Mouse (Mus musculus) frontal cortex, postnatal 14 days (tissue): ENCODE results near the gene Cep131.
A peak's percentile ranks its signal among the peaks of the same experiment; 100 is the strongest.

Experiments
- DNase-seq, 2 experiments: peaks; one replicate each; pipeline ENCODE4 v3.0.0; 2022; ENCODE audit warnings: low spot score in 2 of 2

Cep131 gene

DNA sequence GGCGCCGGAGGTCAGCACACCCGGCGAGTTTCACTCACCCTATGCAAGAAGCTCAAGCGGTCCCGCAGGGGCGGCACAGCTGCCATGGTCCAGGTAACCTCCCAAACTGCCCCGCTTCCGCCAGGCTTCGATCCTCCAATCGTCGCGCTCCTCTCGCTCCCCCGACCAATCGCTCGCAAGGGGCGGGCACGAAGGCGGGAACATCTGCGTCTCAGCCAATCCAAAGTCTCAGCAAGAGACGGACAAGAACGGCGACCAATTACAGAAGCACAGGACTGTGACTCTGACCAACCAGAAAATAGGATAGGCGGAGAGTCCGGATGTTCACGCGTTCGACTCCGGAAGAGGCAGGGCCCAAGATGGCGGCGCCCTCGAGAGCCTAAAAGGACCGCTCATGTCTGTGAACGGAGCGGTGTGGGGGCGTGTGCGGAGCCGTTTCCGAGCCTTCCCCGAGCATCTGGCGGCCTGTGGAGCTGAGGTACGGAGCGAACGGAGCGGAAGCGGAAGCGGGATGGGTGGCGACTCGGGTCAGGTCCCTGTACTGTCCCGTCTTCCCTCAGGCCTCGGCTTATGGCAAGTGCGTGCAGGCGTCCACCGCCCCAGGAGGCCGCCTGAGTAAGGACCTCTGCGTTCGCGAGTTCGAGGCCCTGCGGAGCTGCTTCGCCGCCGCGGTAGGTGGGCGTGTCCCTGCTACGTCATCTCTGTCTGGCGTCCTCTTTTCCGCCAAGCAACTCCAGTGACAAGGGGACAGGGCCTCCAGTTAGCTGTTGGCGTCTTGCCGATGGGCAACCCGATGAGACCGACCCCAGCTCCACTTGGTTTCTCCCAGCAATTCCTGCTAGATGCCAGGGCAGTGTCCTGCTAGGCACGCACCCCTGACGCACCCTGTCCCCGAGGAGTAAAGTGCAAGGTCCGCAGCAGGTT, 12.2 kb upstream of the Cep131 start, which contains the start of the genes Tepsin and Ndufaf8:
Gene Tepsin (minus strand): TSS at position 144 of the 924 bp plus-strand sequence.
Gene Ndufaf8 (plus strand): TSS at position 341 of the 924 bp plus-strand sequence.
- peak; percentile 99 to 100 for DNase-seq

DNA sequence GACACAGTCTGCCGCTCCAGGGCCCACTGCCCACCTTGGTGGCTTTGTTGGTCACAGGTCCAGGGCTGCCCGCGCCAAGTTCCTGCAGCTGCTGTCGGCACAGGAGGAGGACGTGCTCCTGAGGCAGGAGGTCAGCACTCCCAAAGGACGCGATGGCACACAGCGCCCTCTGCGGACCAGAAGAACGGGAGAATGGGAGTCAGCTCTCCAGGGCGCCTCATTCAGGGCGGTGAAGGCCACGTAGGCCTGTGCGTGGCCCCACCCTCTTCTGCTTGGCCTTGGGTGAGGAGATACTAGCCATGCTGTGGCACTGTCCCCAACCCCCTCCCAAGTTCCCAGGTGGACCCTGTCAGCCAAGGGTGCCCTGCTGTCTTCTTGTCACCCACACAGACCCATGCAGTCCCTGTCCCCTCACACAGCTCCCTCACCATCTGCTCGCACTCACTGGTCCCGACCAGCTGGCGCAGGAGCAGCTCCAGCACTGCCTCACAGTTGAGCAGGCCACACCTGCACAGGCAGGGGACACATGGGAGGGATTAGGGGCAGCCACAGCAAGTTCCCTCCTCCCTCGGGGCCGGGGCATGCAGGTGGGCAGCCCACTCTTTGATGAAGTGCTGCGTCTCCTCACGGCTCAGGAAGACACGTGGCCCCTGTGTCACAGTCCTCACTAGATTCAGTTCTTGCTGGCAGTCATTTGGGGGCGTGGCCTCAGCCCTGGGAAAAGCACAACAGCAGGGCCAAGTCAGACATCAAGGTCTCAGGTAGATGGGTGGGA, 6.4 kb upstream of the Cep131 start:
- DNase-seq: no peak

- no peak for DNase-seq
These were observed 4.0 kb upstream of the Cep131 start for GRCm38 (mm10) chr11:120090661-120091060.

DNA sequence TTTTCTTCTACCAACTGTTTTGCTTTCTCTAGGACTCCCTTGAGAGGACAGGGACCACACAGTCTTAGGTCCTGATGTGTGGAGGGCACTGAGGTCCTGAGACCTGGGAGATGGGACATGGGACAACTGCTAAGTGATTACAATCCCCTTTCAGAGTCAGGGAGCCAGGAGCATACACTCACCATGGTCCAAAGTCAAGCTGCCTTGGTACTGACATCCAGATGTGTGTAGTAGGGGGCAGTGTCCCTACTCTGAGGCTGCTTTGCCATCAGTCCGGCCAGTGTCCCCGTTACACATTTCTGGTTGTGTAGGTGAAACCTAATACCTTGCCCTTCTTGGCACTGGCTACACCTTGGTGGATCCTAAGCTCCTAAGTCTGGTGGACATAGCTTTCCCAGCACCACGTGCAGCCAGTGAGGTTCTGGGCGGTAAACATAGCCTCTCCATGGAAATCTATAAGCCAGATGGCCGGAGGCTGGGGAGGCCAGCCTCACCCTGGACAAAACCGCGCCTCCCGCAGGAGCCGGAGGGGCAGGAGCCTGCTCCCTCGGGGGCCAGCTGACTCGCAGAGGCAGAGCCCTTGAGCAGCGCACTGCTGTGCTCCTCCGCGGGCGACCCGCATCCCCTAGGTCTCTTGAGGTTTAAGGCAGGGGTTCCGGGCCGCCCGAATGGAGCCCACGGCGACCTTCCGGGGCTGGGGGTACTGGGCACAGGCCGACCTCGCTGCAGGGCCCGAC, 568 bp downstream of the Cep131 start:
- DNase-seq: peak in 1 of 2 experiments; percentile 20

DNA sequence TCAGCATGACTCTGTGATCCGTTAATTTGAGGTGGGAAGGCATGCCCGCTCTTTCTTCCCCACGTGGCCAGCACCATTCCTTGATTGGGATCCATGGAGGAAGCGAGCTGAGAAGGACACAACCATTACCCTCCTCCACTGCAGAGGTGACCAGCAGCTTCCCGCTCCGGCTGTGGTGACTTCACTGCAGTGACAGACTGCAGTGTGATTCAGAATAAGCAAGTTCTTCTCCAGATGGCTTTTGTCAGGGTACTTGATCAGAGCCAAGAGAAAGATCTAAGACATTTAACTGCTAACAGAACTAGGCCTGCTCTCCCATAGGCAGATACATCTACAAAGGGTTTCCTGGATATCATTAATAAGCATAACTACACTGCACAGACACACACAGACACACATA, 6.3 kb downstream of the Cep131 start:
- DNase-seq: no peak

- no peak for DNase-seq
These were observed 10.4 kb downstream of the Cep131 start for GRCm38 (mm10) chr11:120076191-120076590.

DNA sequence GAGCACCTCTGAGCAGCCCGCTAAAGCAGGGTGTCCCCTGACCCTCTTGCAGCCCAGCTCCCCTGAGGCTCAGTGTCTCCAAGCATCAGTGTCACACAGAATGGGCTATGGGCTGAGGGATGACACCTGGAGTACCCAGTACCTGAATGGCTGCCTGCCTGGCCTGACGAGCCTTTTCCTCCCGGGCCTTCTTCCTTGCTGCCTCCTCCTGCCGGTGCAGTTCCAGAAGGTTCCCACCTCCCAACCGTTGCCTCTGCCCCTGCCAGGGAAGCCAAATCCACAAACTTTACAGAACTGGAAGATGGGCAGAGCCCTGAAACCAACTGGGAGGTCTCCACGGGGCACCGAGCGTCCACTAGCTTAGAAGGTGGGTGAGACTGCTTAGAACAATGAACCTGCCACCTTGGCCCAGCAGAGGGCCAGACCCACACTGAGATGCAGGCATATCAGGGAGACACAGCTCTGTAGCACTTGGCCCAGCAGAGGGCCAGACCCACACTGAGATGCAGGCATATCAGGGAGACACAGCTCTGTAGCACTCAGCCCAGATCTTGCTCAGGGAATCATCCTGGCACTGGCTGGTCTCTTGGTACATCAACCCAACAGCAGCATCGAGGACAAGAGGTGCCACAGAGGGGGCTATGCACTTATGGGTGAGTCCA, 13.5 kb downstream of the Cep131 start:
- no peak for DNase-seq

GRCm38 (mm10) chr11:120071731-120072320, 14.8 kb downstream of the Cep131 start:
- DNase-seq: no peak

DNA sequence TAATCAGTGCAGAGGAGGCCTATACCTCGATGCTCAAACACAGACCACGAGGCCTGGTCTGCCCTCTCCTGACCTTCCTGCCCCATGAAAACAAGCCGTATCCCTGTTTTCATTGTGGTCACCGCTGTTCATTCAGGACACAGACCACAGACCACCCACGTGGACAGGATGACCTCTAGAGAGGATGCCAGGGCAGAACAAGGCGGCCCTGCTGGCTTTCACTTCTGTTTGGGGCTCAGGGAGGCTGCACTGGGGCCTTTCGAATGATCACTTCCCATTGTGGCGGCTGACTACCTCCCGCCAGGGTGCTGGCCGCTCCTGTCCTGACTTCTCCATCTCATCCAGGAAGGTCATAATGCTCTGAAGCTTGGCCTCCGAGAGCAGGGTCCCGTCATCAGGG, 15.6 kb downstream of the Cep131 start:
- no peak for DNase-seq

- no peak for DNase-seq
These were observed 16.2 kb downstream of the Cep131 start for GRCm38 (mm10) chr11:120070286-120070930.

DNA sequence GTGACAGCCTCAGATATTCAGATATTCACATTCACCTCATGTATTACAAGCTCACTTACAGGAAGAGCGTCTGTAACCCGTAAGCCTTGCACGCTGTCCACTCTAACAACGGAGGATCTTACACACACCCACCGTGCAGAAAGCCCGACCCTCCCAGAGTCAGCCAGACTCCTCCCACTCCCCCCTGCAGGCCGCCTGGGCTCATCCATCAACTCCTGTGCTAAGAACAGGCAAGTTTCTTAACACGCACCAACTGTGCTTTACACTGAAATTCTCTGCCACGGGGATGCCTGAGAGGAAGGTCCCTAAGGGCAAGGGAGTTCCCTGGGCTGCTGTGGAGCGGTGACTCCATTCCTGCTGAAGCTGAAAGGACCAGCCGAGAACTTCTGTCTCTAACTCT, 17.4 kb downstream of the Cep131 start:
- DNase-seq: no peak

DNA sequence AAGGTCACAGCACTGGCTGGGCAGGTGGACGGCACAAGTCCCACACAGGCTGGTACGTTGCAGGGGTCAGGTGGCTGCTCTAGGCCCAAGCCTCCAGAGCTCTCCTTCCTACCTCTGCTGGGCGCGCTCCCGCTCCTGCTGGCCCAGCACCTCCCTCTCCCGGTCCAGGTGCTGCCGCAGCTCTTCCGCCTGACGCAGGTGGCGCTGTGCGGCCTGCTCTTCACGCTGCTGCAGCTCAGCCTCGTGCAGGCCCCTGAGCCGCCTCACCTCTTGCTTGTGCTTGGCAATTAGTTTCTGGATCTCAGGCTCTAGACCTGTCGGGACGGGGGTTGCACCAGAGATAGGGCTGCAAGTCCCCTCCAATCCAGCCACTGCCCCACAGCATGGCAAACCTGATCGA, 18.8 kb downstream of the Cep131 start:
- DNase-seq: no peak

DNA sequence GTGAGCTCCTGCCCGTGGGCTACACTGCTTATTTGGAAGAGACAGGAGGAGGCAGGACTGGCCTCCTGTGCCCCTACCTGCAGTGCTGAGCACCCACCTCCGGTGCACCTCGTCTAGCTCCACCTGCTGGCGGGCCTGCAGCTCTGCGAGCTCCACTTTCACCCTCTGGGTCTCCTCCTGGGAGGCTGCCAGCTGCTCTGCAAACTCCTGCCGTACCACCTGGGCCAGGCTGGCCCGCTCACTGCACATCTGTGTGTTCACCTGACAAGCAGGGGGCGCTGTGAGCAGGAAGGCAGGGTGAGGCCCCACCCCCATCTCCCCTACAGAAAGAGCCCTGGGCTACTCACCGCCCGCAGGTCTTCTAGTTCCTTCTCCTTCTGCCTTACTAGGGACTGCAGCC, 21.3 kb downstream of the Cep131 start:
- DNase-seq: no peak

DNA sequence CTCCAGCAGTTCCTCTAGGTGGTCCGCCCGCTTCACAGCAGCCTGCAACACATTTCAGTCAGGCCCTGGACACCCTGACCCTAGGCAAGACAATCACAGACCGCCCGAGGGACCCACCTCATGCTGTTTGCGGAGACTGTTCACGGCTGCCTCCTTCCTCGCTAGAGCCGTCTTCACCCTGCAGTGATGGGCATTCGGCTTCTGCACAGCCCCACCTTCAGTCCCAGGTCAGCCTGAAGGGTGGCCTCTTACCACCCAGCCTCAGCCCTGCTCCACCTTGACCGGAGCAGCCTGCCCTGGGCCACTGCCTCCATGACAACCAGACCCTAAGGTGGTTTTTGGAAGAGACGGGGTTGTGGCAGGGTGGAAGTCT, 22.0 kb downstream of the Cep131 start:
- DNase-seq: no peak

DNA sequence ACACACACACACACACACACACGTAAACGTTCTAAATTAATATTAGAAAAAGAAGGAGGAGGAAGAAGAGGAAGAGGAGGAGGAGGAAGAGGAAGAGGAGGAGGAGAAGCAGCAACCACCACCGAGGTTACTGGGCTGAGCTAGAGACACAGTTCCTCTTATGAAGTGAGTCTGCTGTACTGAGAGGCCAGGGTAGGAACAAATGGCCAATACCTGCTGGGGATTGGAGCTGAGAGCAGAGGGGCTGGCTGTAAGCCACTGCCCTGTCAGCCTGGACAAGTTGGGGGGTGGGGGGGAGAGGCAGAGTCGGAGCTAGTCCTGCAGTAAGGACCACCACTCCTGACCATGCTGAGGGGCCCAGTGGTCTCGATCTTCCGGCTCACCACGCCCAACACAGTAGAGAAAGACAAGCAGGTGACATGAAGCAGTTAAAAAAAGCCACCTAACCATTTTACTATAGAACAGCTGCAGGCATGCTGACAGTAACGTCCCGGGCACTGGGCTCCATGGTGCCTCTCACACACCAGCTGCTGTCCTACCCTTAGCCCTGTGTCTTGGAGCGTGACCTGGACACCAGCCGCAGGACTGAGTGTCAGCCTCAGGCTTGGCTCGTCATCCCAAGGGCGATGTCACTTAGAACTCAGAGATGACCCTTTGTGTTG, 22.5 kb downstream of the Cep131 start:
- no peak for DNase-seq

DNA sequence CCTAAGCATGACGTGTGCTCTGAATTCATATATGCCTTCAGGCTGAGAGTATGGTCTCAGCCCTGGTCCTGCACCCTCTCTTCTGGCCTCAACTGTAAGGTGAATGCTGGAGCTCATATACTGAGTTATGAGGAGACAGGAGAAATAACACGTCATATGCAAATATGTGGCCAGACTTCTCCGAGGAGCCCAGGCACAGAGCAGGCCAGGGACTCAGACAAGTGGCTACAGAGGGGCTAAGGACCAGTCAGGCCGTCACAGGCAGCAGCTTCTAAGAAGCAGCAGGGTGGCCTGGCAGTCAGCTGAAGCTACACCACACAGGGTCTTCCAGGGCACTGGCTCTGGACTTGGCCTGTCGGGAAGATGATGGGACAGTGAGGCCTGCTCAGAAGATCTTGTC, 23.3 kb downstream of the Cep131 start:
- DNase-seq: no peak

DNA sequence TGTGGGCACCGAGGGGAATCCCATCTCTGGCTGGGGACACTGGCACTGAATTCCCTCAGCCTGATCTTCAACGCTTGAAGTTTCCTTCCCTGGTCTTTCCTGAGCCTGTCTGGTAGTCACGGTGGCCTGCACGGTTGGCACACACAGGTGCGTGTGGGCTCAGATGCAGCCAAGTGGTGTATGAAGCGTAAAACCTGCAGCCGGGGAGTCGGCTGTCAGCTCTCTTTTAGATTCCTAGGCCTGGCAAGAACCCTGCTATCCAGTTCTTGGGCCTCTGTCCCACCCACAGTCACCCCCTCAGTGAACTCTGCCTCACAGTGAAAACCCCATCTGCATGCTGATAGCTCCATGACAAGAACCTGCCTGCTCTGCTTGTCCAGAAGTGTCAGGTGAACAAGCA, 26.0 kb downstream of the Cep131 start:
- DNase-seq: no peak

- DNase-seq: no peak
These were observed 30.5 kb downstream of the Cep131 start for GRCm38 (mm10) chr11:120055953-120056732.

DNA sequence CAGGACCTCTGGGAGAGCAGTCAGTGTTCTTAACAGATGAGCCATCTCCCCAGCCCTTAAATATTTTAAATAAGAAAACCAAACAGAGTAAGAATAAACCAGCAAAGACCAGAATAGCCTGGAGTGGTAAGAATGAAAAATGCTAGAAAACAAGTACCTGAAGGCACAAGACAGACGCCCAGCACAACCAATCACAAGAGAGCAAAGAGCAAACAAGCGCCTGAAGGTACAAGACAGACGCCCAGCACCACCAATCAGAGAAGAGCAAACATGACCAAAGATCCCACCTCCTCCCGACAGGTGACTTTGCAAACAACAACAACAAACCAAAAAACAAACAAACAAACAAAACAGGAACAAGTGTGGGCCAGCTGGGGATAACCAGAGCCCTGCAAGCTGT, 32.8 kb downstream of the Cep131 start:
- no peak for DNase-seq
